Mouse (Mus musculus) inflammation-experienced regulatory T-cells, adult 6 months (primary cell): ENCODE measurements around the gene Zcchc7. TPM values are rescaled to one million over a fixed set of nuclear protein-coding genes. Genes with fewer than 3 reads are reported as not detected.

Source experiments
- ATAC-seq: one replicate; pipeline ENCODE4 v1.8.0; 2017
- polyA plus RNA-seq, 3 experiments: library from polyadenylated mRNA; unstranded; fragments of 100-300 nt; shearing (Covaris generic); gene quantifications; one replicate each; pipeline ENCODE4 v1.2.1; 2017

The Zcchc7 gene
- 100 to 1,000 TPM in 2 of 3 experiments, 10 to 100 TPM in 1; 89.1 to 156 (median 151) TPM for polyA plus RNA-seq

GRCm38 (mm10) chr4:44755553-44756133 lies at the start of gene Zcchc7:
Gene Zcchc7 (plus strand): TSS chr4:44755877.
- ATAC-seq = peak; percentile 55

- ATAC-seq = no peak
Measured at GRCm38 (mm10) chr4:44705967-44706366, 49.7 kb upstream of the Zcchc7 start.

- no peak for ATAC-seq
Measured at GRCm38 (mm10) chr4:44706865-44707264, 48.8 kb upstream of the Zcchc7 start.

GRCm38 (mm10) chr4:44708311-44708710 lies 47.4 kb upstream of the Zcchc7 start:
- no peak for ATAC-seq

GRCm38 (mm10) chr4:44709091-44709695 lies 46.5 kb upstream of the Zcchc7 start:
- ATAC-seq = no peak

- no peak for ATAC-seq
Measured at GRCm38 (mm10) chr4:44709740-44710700, 45.7 kb upstream of the Zcchc7 start, which contains the start of gene Pax5. Gene Pax5 (minus strand): TSS chr4:44710487.

GRCm38 (mm10) chr4:44710701-44711097 lies 45.0 kb upstream of the Zcchc7 start:
- ATAC-seq = no peak

- no peak for ATAC-seq
Measured at GRCm38 (mm10) chr4:44711136-44711900, 44.4 kb upstream of the Zcchc7 start.

GRCm38 (mm10) chr4:44712051-44712700 lies 43.5 kb upstream of the Zcchc7 start:
- ATAC-seq = no peak

- no peak for ATAC-seq
Measured at GRCm38 (mm10) chr4:44712786-44713553, 42.7 kb upstream of the Zcchc7 start.

- no peak for ATAC-seq
Measured at GRCm38 (mm10) chr4:44713554-44714051, 42.1 kb upstream of the Zcchc7 start.

- ATAC-seq = no peak
Measured at GRCm38 (mm10) chr4:44714111-44714621, 41.5 kb upstream of the Zcchc7 start.

- ATAC-seq = no peak
Measured at GRCm38 (mm10) chr4:44715621-44716160, 40.0 kb upstream of the Zcchc7 start.

GRCm38 (mm10) chr4:44716391-44716790 lies 39.3 kb upstream of the Zcchc7 start:
- ATAC-seq = no peak

GRCm38 (mm10) chr4:44717676-44718075 lies 38.0 kb upstream of the Zcchc7 start:
- ATAC-seq = no peak

- ATAC-seq = no peak
Measured at GRCm38 (mm10) chr4:44720046-44720445, 35.6 kb upstream of the Zcchc7 start.

GRCm38 (mm10) chr4:44721237-44721636 lies 34.4 kb upstream of the Zcchc7 start:
- ATAC-seq = no peak

- ATAC-seq = no peak
Measured at GRCm38 (mm10) chr4:44740471-44740870, 15.2 kb upstream of the Zcchc7 start.

- peak; percentile 89 for ATAC-seq
Measured at GRCm38 (mm10) chr4:44756134-44756951, 666 bp downstream of the Zcchc7 start.
